ENCODE assay signal across 8 mouse cellular contexts in genomic region chr16:59471637-59472278, GRCm38 (mm10). TPM values are rescaled to one million over a fixed set of nuclear protein-coding genes. Genes with fewer than 3 reads are reported as not detected.
DNase-seq lines count a peak whose midpoint lies in the region; ATAC-seq and TF ChIP-seq lines count a peak whose summit lies in the region.

Riox2 (plus strand) TSS chr16:59471775.

- H3K27me3 ChIP-seq in MEL (ENCODE audit: control insufficient read depth in 1 of 2, insufficient read depth in 2 of 2, low read length in 2 of 2), result no peaks in the 10 kb centered on the region
- H3K27me3 ChIP-seq in cerebellum, adult 2 months (ENCODE audit: control insufficient read depth, insufficient read depth, low read length), result no peaks in the 10 kb centered on the region
- no peaks in the 10 kb centered on the region for H3K27me3 ChIP-seq in forebrain, postnatal 0 days (ENCODE audit: insufficient read depth, low read length)
- H3K27me3 ChIP-seq in lung, embryonic 14.5 days (ENCODE audit: insufficient read depth, low read length), result no peaks in the 10 kb centered on the region

- peaks cover 0 to 13% of the 10 kb centered on the region in 2 experiments; a peak in 2 of 4 replicates for H3K36me3 ChIP-seq in MEL (ENCODE audit: control insufficient read depth in 1 of 2, insufficient read depth in 2 of 2, low read length in 2 of 2)
- H3K36me3 ChIP-seq in forebrain, postnatal 0 days (ENCODE audit: insufficient read depth), result no peaks in the 10 kb centered on the region
- H3K36me3 ChIP-seq in lung, embryonic 14.5 days (ENCODE audit: insufficient read depth), result 0 out of 2 replicates have a peak, but pooled peaks cover 10% of the 10 kb centered on the region

- ATAC-seq in forebrain, postnatal 0 days, result peak; percentile 95
- peak; percentile 96 for ATAC-seq in lung, embryonic 14.5 days (ENCODE audit: insufficient read depth)
- peak; percentile 78 for ATAC-seq in neutrophil, adult 5-6 weeks (ENCODE audit: extremely low read depth, insufficient number of reproducible peaks, low FRiP score, poor library complexity, severe bottlenecking)

- no peak for TF ChIP-seq CTCF in MEL (IDR thresholded peaks at IDR 0.05 in 2 of 3, conservative IDR thresholded peaks at IDR 0.05 in 1 of 3; ENCODE audit: control insufficient read depth in 1 of 3, insufficient read depth in 1 of 3, low read depth in 2 of 3, low read length in 3 of 3, poor library complexity in 1 of 3, severe bottlenecking in 1 of 3)
- no peak for TF ChIP-seq CTCF in cerebellum, adult 2 months (IDR thresholded peaks at IDR 0.05; ENCODE audit: borderline replicate concordance, insufficient read depth, low read depth, low read length)
- no peak for TF ChIP-seq CTCF in forebrain, postnatal 0 days (IDR thresholded peaks at IDR 0.05; ENCODE audit: low read depth)
- TF ChIP-seq CTCF in lung, embryonic 14.5 days (IDR thresholded peaks at IDR 0.05; ENCODE audit: low read depth), result no peak

- H3K4me2 ChIP-seq in forebrain, postnatal 0 days (ENCODE audit: low read depth), result peak within 1 kb of the TSS; percentile 58
- peak within 1 kb of the TSS; percentile 67 for H3K4me2 ChIP-seq in lung, embryonic 14.5 days

- peak; percentile 87 for DNase-seq in MEL (ENCODE audit: low read depth, low spot score)
- DNase-seq in cerebellum, adult 2 months, result peak; percentile 60 to 70
- peak; percentile 83 for DNase-seq in forebrain, postnatal 0 days
- DNase-seq in heart, postnatal 4 days, result peak; percentile 89
- DNase-seq in layer of hippocampus, adult 8-10 months (ENCODE audit: low spot score in 2 of 2), result peak; percentile 45 to 66
- DNase-seq in lung, embryonic 14.5 days, result peak; percentile 89
- DNase-seq in testis, postnatal 14 days (ENCODE audit: low spot score), result peak; percentile 89

- H3K79me2 ChIP-seq in MEL (ENCODE audit: control insufficient read depth, insufficient read depth, low read length, poor library complexity), result peaks cover 18% of the 10 kb centered on the region

- TF ChIP-seq POLR2A in MEL (IDR thresholded peaks at IDR 0.05; ENCODE audit: control insufficient read depth in 1 of 2, insufficient read depth in 1 of 2, low read depth in 1 of 2, low read length in 2 of 2, poor library complexity in 1 of 2), result peak; percentile 85 to 89
- TF ChIP-seq POLR2A in cerebellum, adult 2 months (IDR thresholded peaks at IDR 0.05; ENCODE audit: borderline replicate concordance, insufficient read depth, low read length), result no peak

- WGBS in cerebellum, adult 2 months, result 2% methylated on average over 56 of the region's 56 CpGs
- 3% methylated on average over 50 of the region's 56 CpGs for WGBS in forebrain, postnatal 0 days
- under 1% methylated on average over 51 of the region's 56 CpGs for WGBS in lung, embryonic 14.5 days

- H3K27ac ChIP-seq in MEL (ENCODE audit: control insufficient read depth, low read depth, low read length), result peak within 1 kb of the TSS; percentile 74
- H3K27ac ChIP-seq in cerebellum, adult 2 months (ENCODE audit: insufficient read depth, low read length), result no peak within 1 kb of the TSS
- no peak within 1 kb of the TSS for H3K27ac ChIP-seq in forebrain, postnatal 0 days (ENCODE audit: low read depth, low read length)
- peak within 1 kb of the TSS; percentile 63; the same call in 1 of the 2 replicates for H3K27ac ChIP-seq in lung, embryonic 14.5 days (ENCODE audit: low read depth)

- H3K4me1 ChIP-seq in MEL (ENCODE audit: control insufficient read depth in 1 of 2, insufficient read depth in 2 of 2, low read length in 2 of 2), result no peaks in the 10 kb centered on the region; a peak in 2 of 4 replicates
- no peaks in the 10 kb centered on the region for H3K4me1 ChIP-seq in cerebellum, adult 2 months (ENCODE audit: control insufficient read depth, insufficient read depth, low read length)
- H3K4me1 ChIP-seq in forebrain, postnatal 0 days (ENCODE audit: insufficient read depth), result no peaks in the 10 kb centered on the region
- H3K4me1 ChIP-seq in lung, embryonic 14.5 days (ENCODE audit: insufficient read depth), result no peaks in the 10 kb centered on the region

- no peak; a peak in 1 of 4 replicates for TF ChIP-seq EP300 in MEL (IDR thresholded peaks at IDR 0.05; ENCODE audit: low read depth in 1 of 2, low read length in 2 of 2)

- H3K4me3 ChIP-seq in MEL (ENCODE audit: control insufficient read depth in 1 of 2, insufficient read depth in 1 of 2, low read depth in 2 of 2, low read length in 2 of 2), result peak within 1 kb of the TSS; percentile 88 to 99
- H3K4me3 ChIP-seq in cerebellum, adult 2 months (replicated peaks; ENCODE audit: insufficient read depth, low read depth, low read length), result peak within 1 kb of the TSS; percentile 97
- H3K4me3 ChIP-seq in forebrain, postnatal 0 days (ENCODE audit: low read depth, low read length), result peak within 1 kb of the TSS; percentile 64
- peak within 1 kb of the TSS; percentile 67 for H3K4me3 ChIP-seq in lung, embryonic 14.5 days (ENCODE audit: low read depth, low read length)

- H3K9ac ChIP-seq in MEL (ENCODE audit: control insufficient read depth, low read depth, low read length, poor library complexity, severe bottlenecking), result peak within 1 kb of the TSS; percentile 98
- peak within 1 kb of the TSS; percentile 64 for H3K9ac ChIP-seq in forebrain, postnatal 0 days
- H3K9ac ChIP-seq in lung, embryonic 14.5 days, result peak within 1 kb of the TSS; percentile 59

- TF ChIP-seq RAD21 in MEL (IDR thresholded peaks at IDR 0.05; ENCODE audit: low read depth, low read length), result no peak

- H3K9me3 ChIP-seq in MEL (replicated peaks; ENCODE audit: insufficient read depth, low read length), result no peaks in the 10 kb centered on the region
- H3K9me3 ChIP-seq in forebrain, postnatal 0 days (ENCODE audit: low read length), result no peaks in the 10 kb centered on the region
- no peaks in the 10 kb centered on the region for H3K9me3 ChIP-seq in lung, embryonic 14.5 days (ENCODE audit: low read depth, low read length)

TF ChIP-seq in MEL, 35 proteins besides CTCF, POLR2A, EP300 and RAD21:
- TF ChIP-seq E2F4 (IDR thresholded peaks at IDR 0.05; ENCODE audit: borderline replicate concordance, low read depth, low read length), result no peak
- no peak for TF ChIP-seq TAL1 (IDR thresholded peaks at IDR 0.05; ENCODE audit: low read length)
- no peak for TF ChIP-seq ZMIZ1 (IDR thresholded peaks at IDR 0.05; ENCODE audit: low read depth, low read length)
- TF ChIP-seq ZC3H11A (IDR thresholded peaks at IDR 0.05; ENCODE audit: low read depth, low read length), result no peak
- TF ChIP-seq MYB (IDR thresholded peaks at IDR 0.05; ENCODE audit: low read depth, low read length), result no peak
- no peak for TF ChIP-seq JUND (IDR thresholded peaks at IDR 0.05; ENCODE audit: low read depth, low read length)
- no peak for TF ChIP-seq ETS1 (IDR thresholded peaks at IDR 0.05; ENCODE audit: low read depth, low read length)
- peak; percentile 86 for TF ChIP-seq MYC (IDR thresholded peaks at IDR 0.05; ENCODE audit: low read depth, low read length)
- TF ChIP-seq POLR2AphosphoS2 (IDR thresholded peaks at IDR 0.05; ENCODE audit: low read length), result peak; percentile 39; the same call in 1 of the 2 replicates
- no peak for TF ChIP-seq TBP (IDR thresholded peaks at IDR 0.05; ENCODE audit: low read depth, low read length)
- no peak for TF ChIP-seq ZNF384 (IDR thresholded peaks at IDR 0.05; ENCODE audit: low read depth, low read length)
- no peak for TF ChIP-seq TCF12 (IDR thresholded peaks at IDR 0.05; ENCODE audit: low read depth, low read length)
- TF ChIP-seq USF2 (IDR thresholded peaks at IDR 0.05; ENCODE audit: borderline replicate concordance in 1 of 2, insufficient read depth in 1 of 2, low read depth in 1 of 2, low read length in 2 of 2), result no peak
- no peak for TF ChIP-seq CHD1 (IDR thresholded peaks at IDR 0.05; ENCODE audit: low read depth, low read length)
- no peak for TF ChIP-seq ZKSCAN1 (IDR thresholded peaks at IDR 0.05; ENCODE audit: low read depth, low read length)
- TF ChIP-seq MAZ (IDR thresholded peaks at IDR 0.05; ENCODE audit: low read depth, low read length), result peak; percentile 30; the same call in 1 of the 2 replicates
- TF ChIP-seq HCFC1 (IDR thresholded peaks at IDR 0.05; ENCODE audit: low read depth, low read length), result peak; percentile 42
- TF ChIP-seq ELF1 (IDR thresholded peaks at IDR 0.05; ENCODE audit: low read depth, low read length), result peak; percentile 34; the same call in 1 of the 2 replicates
- TF ChIP-seq NRF1 (IDR thresholded peaks at IDR 0.05; ENCODE audit: insufficient read depth, low read depth, low read length, poor library complexity, severe bottlenecking), result peak; percentile 70
- no peak for TF ChIP-seq RCOR1 (IDR thresholded peaks at IDR 0.05; ENCODE audit: low read depth, low read length)
- TF ChIP-seq SIN3A (IDR thresholded peaks at IDR 0.05; ENCODE audit: low read length), result peak; percentile 65
- peak; percentile 96 for TF ChIP-seq MXI1 (IDR thresholded peaks at IDR 0.05; ENCODE audit: low read depth, low read length)
- peak; percentile 74 for TF ChIP-seq NELFE (IDR thresholded peaks at IDR 0.05; ENCODE audit: low read depth, low read length)
- no peak for TF ChIP-seq UBTF (IDR thresholded peaks at IDR 0.05; ENCODE audit: borderline replicate concordance, insufficient read depth, low read depth, low read length)
- peak; percentile 95 for TF ChIP-seq MAX (IDR thresholded peaks at IDR 0.05; ENCODE audit: low read length)

RNA-seq across cellular contexts. Expression of gene Riox2, which starts in this region (rescaled TPM):
- total RNA-seq in MEL (2012; rRNA removed), result 24.1 and 25.8 TPM in 2 replicates
- 10 to 100 TPM in 1 of 2 experiments, not detected in 1; 23.4 TPM for polyA plus RNA-seq in MEL (2012; ENCODE audit: insufficient read depth in 1 of 2, insufficient read length in 2 of 2, low read depth in 1 of 2, low replicate concordance in 2 of 2, missing spikeins in 1 of 2)
- polyA plus RNA-seq in cerebellum, adult 2 months (2012; rRNA removed), result 5.2 and 5.5 TPM in 2 replicates
- 9.8 and 11.2 TPM in 2 replicates for total RNA-seq in forebrain, postnatal 0 days (2014; rRNA removed)
- polyA plus RNA-seq in forebrain, postnatal 0 days (2015; fragmentation: Nextera tagmentation; extraction: Ambion mirVana), result 10.6 and 12.2 TPM in 2 replicates
- 10 to 100 TPM; 14.2 to 15.1 TPM for total RNA-seq in heart, postnatal 4 days (2021)
- total RNA-seq in layer of hippocampus, adult 8-10 months (2022), result 10 to 100 TPM; 14.8 to 17.6 (median 15.7) TPM
- 31.6 and 34.7 TPM in 2 replicates for polyA plus RNA-seq in lung, embryonic 14.5 days (2014; fragmentation: Nextera tagmentation; extraction: Ambion mirVana)
- 57.2 and 68.2 TPM in 2 replicates for total RNA-seq in neutrophil, adult 5-6 weeks (2017)

Comparison
In these comparisons a context has a peak if more than half of its experiments do, and no peak if none do; other contexts are left out.
1. H3K27ac ChIP-seq: peak in MEL (single experiment) and lung, embryonic 14.5 days (single experiment); none in cerebellum, adult 2 months (single experiment) and forebrain, postnatal 0 days (single experiment).
2. Peak in every context shown above with its lines, with median percentiles within 50 percentile points of each other: DNase-seq, H3K4me3 ChIP-seq, H3K9ac ChIP-seq and ATAC-seq.